Mouse (Mus musculus): ENCODE data around the gene Mrgprh. TPM values are rescaled to one million over a fixed set of nuclear protein-coding genes. Genes with fewer than 3 reads are reported as not detected.

The Mrgprh gene
- polyA plus RNA-seq, 1 experiment from 2014 or later, result not detected

DNA sequence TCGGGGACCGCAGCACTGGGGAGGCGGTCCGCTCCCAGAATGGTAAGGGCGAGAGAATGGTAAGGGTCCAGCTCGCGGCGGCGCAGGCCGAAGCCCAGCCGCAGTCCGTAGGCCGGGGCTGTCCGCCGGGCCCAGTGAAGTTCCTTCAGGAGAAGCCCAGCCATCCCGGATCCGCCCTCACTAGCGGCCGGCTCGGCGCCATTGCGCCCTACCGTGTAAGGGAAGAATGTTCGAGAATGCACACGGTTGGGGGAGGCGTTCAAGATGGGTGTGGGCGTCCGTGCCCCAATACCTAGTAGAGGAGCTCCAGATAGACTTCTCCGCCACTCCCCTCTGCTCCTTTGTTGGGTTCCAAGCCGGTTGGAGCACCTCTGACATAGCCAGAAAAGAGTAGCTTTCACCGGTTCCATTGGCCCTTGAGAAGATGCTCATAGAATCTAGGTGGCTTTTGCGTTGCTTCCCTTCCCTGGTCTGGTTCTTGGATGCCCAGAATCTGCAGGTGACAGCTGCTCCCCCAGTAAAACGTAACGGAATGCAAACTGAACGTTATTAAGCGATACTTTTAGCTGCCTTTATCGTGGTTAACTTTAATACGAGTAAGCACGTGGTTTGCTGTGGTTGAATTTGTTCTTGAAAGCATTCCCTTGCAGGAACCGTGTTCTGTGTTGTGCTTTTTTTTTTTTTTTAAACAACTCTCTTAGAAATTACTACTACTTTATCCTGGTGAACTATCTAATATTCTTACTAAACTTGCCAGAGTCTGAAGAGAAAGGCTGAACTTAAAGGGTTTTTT lies 41.0 kb downstream of the Mrgprh start:
- Histone ChIP-seq H3K4me1 (ENCODE audit: control insufficient read depth, insufficient read depth, low read length) (peaks cover 16% of the 10 kb centered on the region), H3K36me3 (ENCODE audit: control insufficient read depth, insufficient read depth, low read length) (peaks cover 38% of the 10 kb centered on the region), H3K27ac (ENCODE audit: low read length) (peak overlapping the region; percentile 80), H3K4me2 (ENCODE audit: low read length) (peak overlapping the region; percentile 90), H3K9me3 (replicated peaks; ENCODE audit: control insufficient read depth, low read length, poor library complexity, severe bottlenecking) (no peaks in the 10 kb centered on the region), H3K9ac (ENCODE audit: low read depth, low read length) (peak overlapping the region; percentile 84), H3K27me3 (ENCODE audit: control insufficient read depth, insufficient read depth, low read depth, low read length) (no peaks in the 10 kb centered on the region), H3K4me3 (ENCODE audit: low read depth, low read length) (peak overlapping the region; percentile 67)
- ATAC-seq, result peak; percentile 67
- WGBS, result under 1% methylated on average over 40 of the region's 40 CpGs

DNA sequence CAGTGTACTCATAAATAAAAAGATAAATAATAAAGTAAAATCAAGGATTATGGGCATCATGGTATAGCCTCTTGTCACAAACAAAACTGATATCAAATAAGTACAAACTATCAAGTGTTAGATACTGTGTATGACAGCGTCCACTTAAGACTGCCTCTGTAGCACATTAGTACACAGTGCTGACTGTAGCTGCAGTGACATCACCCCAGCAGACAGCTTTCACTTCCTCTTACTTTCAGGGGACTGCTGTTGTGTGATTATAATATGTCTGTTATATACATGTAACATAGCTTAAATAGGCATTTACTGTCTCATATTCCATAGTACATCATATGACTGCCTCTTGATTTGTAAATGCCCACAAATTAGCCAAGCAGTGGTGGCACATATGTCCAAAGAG lies 45.2 kb downstream of the Mrgprh start:
- WGBS, result 97% methylated on average over 1 of the region's 1 CpGs
- H3K4me1 ChIP-seq (ENCODE audit: control insufficient read depth, insufficient read depth, low read length), result peaks cover 8% of the 10 kb centered on the region

DNA sequence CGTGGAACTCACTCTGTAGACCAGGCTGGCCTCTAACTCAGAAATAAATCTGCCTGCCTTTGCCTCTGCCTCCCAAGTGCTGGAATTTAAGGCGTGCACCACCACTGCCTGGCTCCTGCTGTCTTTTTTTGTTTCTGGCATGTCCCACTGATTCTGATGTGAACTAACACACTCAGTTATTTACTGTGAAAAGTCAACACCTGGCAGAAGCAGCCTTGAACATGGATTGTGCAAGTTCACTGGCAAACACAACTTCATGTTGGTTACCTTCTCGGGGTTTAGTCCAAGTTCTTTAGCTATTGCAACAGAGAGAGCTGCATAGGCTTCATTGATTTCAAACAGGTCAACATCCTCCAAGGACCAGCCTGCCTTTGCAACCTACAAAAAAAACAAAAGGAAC lies 49.2 kb downstream of the Mrgprh start:
- peaks cover 50% of the 10 kb centered on the region for H3K36me3 ChIP-seq (ENCODE audit: control insufficient read depth, insufficient read depth, low read length)

More for the DNA sequence above, 45.2 kb downstream of the Mrgprh start:
- no peak for ATAC-seq
- Histone ChIP-seq H3K9me3 (replicated peaks; ENCODE audit: control insufficient read depth, low read length, poor library complexity, severe bottlenecking) (no peaks in the 10 kb centered on the region), H3K4me2 (ENCODE audit: low read length) (no peak overlapping the region), H3K36me3 (ENCODE audit: control insufficient read depth, insufficient read depth, low read length) (peaks cover 55% of the 10 kb centered on the region), H3K9ac (ENCODE audit: low read depth, low read length) (no peak overlapping the region), H3K4me3 (ENCODE audit: low read depth, low read length) (no peak overlapping the region), H3K27ac (ENCODE audit: low read length) (no peak overlapping the region), H3K27me3 (ENCODE audit: control insufficient read depth, insufficient read depth, low read depth, low read length) (no peaks in the 10 kb centered on the region)

DNA sequence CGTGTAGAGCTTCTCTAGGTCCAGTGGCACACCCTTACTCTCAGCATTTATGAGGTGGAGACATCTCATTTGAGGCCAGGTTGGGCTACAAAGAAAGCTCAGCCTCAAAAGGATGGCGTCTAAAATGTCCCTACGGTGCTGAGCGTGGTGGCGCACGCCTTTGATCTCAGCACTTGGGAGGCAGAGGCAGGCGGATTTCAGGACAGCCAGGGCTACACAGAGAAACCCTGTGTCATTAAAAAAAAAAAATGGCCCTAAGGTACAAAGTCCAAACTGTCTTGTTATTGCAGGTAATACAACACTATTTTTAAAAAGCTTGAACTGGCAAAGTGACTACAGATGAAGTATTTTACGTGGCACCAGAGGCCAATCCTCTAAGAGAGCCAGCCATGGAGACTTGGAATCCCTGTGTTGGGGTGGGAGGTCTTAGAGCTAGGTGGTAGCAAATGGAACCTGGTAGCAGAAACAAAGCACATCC lies 49.9 kb downstream of the Mrgprh start:
- peaks cover 44% of the 10 kb centered on the region for H3K36me3 ChIP-seq (ENCODE audit: control insufficient read depth, insufficient read depth, low read length)
- no peaks in the 10 kb centered on the region for H3K9me3 ChIP-seq (replicated peaks; ENCODE audit: control insufficient read depth, low read length, poor library complexity, severe bottlenecking)
- H3K9ac ChIP-seq (ENCODE audit: low read depth, low read length), result no peak overlapping the region
- H3K4me1 ChIP-seq (ENCODE audit: control insufficient read depth, insufficient read depth, low read length), result no peaks in the 10 kb centered on the region
- H3K4me3 ChIP-seq (ENCODE audit: low read depth, low read length), result no peak overlapping the region
- no peaks in the 10 kb centered on the region for H3K27me3 ChIP-seq (ENCODE audit: control insufficient read depth, insufficient read depth, low read depth, low read length)
- WGBS, result 87% methylated on average over 8 of the region's 8 CpGs
- no peak for ATAC-seq
- no peak overlapping the region for H3K27ac ChIP-seq (ENCODE audit: low read length)
- H3K4me2 ChIP-seq (ENCODE audit: low read length), result no peak overlapping the region

More for the DNA sequence above, 49.2 kb downstream of the Mrgprh start:
- Histone ChIP-seq H3K27me3 (ENCODE audit: control insufficient read depth, insufficient read depth, low read depth, low read length) (no peaks in the 10 kb centered on the region), H3K9ac (ENCODE audit: low read depth, low read length) (no peak overlapping the region), H3K4me3 (ENCODE audit: low read depth, low read length) (no peak overlapping the region), H3K9me3 (replicated peaks; ENCODE audit: control insufficient read depth, low read length, poor library complexity, severe bottlenecking) (no peaks in the 10 kb centered on the region), H3K27ac (ENCODE audit: low read length) (no peak overlapping the region), H3K4me1 (ENCODE audit: control insufficient read depth, insufficient read depth, low read length) (no peaks in the 10 kb centered on the region), H3K4me2 (ENCODE audit: low read length) (no peak overlapping the region)
- 87% methylated on average over 3 of the region's 3 CpGs for WGBS
- no peak for ATAC-seq

Small RNA genes within 50 kb of the gene (microRNA-seq; reads per million reads assigned to microRNA genes)
- not detected for gene Gm24085

Other genes starting within 250 kb of the Mrgprh start
- not detected in 2 replicates for gene Slc22a1, start 200.2 kb upstream of the Mrgprh start, polyA plus RNA-seq (2015; fragmentation: Nextera tagmentation; extraction: Ambion mirVana)
- 9.6 and 10.9 TPM in 2 replicates for gene Igf2r, start 106.4 kb upstream of the Mrgprh start, polyA plus RNA-seq (2015; fragmentation: Nextera tagmentation; extraction: Ambion mirVana)
- not detected in 2 replicates for gene Mas1, start 7.9 kb upstream of the Mrgprh start, polyA plus RNA-seq (2015; fragmentation: Nextera tagmentation; extraction: Ambion mirVana)
- gene Pnldc1, start 34.2 kb downstream of the Mrgprh start, polyA plus RNA-seq (2015; fragmentation: Nextera tagmentation; extraction: Ambion mirVana), result 0.75 and 1.7 TPM in 2 replicates
- gene Tcp1, start 39.7 kb downstream of the Mrgprh start, polyA plus RNA-seq (2015; fragmentation: Nextera tagmentation; extraction: Ambion mirVana), result 347 and 381 TPM in 2 replicates
- gene Mrpl18, start 40.3 kb downstream of the Mrgprh start, polyA plus RNA-seq (2015; fragmentation: Nextera tagmentation; extraction: Ambion mirVana), result 117 and 122 TPM in 2 replicates
- 0.76 and 1.4 TPM in 2 replicates for gene Acat3, start 64.6 kb downstream of the Mrgprh start, polyA plus RNA-seq (2015; fragmentation: Nextera tagmentation; extraction: Ambion mirVana)
- 378 and 382 TPM in 2 replicates for gene Acat2, start 84.7 kb downstream of the Mrgprh start, polyA plus RNA-seq (2015; fragmentation: Nextera tagmentation; extraction: Ambion mirVana)
- 133 and 136 TPM in 2 replicates for gene Wtap, start 118.1 kb downstream of the Mrgprh start, polyA plus RNA-seq (2015; fragmentation: Nextera tagmentation; extraction: Ambion mirVana)
- 111 and 118 TPM in 2 replicates for gene Sod2, start 130.8 kb downstream of the Mrgprh start, polyA plus RNA-seq (2015; fragmentation: Nextera tagmentation; extraction: Ambion mirVana)
- gene Gpr31b, start 176.3 kb downstream of the Mrgprh start, polyA plus RNA-seq (2015; fragmentation: Nextera tagmentation; extraction: Ambion mirVana), result 0.19 TPM in 1 of 2 replicates, not detected in the other
- 0.30 TPM in 1 of 2 replicates, not detected in the other for gene Tcp10b, start 185.1 kb downstream of the Mrgprh start, polyA plus RNA-seq (2015; fragmentation: Nextera tagmentation; extraction: Ambion mirVana)